In the genomic region with DNA sequence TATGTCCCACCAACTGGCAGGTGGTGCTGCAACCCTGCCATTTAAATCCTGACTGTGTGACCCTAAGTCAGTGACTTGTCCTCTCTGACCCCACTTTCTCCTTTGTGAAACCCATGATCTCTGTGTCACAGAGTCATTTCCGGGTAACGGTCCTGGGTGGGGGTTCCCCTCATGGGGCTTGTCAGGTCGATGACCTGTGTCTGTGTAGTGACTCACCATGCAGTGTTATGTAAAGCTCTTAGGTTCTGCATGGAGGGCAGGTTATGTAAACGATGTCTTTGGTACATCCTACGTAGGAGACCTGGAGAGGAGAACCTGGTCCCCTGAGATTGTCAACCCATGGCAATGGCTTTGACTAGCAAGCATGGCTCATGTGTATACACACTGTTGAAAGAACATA, we compare ENCODE assay signal across 19 mouse cellular contexts. TPM values are rescaled to one million over a fixed set of nuclear protein-coding genes. Genes with fewer than 3 reads are reported as not detected.
DNase-seq lines count a peak whose midpoint lies in the region; ATAC-seq and TF ChIP-seq lines count a peak whose summit lies in the region.
"Had no signal": no experiment of that assay in that cellular context is flagged by ENCODE, and none has a peak within 500 bp of the region (broad histone marks: within the 10 kb centered on the region; RNA-seq: fewer than 3 reads in every experiment).

No protein-coding gene starts in this region.

- 0 out of 2 replicates have a peak, but pooled peaks have one; percentile 14 for ATAC-seq in liver, embryonic 14.5 days (ENCODE audit: insufficient read depth)
- no peak for ATAC-seq in liver, embryonic 11.5 days (replicated peaks; ENCODE audit: low FRiP score)
- ATAC-seq: midbrain, embryonic 15.5 days had no signal

- in situ Hi-C loops in CH12.LX (cut with MboI; ENCODE audit: low pct_ligation_motif_present, low pct_unique_long_range_greater_than_20kb, low sequenced_read_pairs) = no loop called here

- H3K36me3 ChIP-seq in liver, embryonic 14.5 days (replicated peaks; ENCODE audit: control insufficient read depth, insufficient read depth, low read depth) = no peaks in the 10 kb centered on the region
- no peaks in the 10 kb centered on the region for H3K36me3 ChIP-seq in liver, embryonic 11.5 days (ENCODE audit: control insufficient read depth, insufficient read depth, low read length)
- H3K36me3 ChIP-seq in CH12.LX (replicated peaks in 1 of 2; ENCODE audit: control insufficient read depth in 1 of 2, insufficient read depth in 1 of 2, low read length in 1 of 2) = no peaks in the 10 kb centered on the region
- H3K36me3 ChIP-seq in megakaryocyte, embryonic 14.5 days (replicated peaks; ENCODE audit: low read length) = no peaks in the 10 kb centered on the region
- H3K36me3 ChIP-seq in limb, embryonic 10.5 days = no peaks in the 10 kb centered on the region
- H3K36me3 ChIP-seq: embryonic facial prominence, embryonic 12.5 days; heart, embryonic 13.5 days; kidney, embryonic 15.5 days; midbrain, embryonic 15.5 days had no signal

- no peak for TF ChIP-seq RAD21 in CH12.LX (IDR thresholded peaks at IDR 0.05; ENCODE audit: low read depth, low read length)

- peaks cover 16% of the 10 kb centered on the region for H3K27me3 ChIP-seq in liver, embryonic 14.5 days (ENCODE audit: control insufficient read depth, insufficient read depth, low read length)
- H3K27me3 ChIP-seq in liver, embryonic 11.5 days (replicated peaks; ENCODE audit: control insufficient read depth, insufficient read depth, low read length) = peaks cover 45% of the 10 kb centered on the region
- H3K27me3 ChIP-seq in CH12.LX (replicated peaks) = peaks cover 80% of the 10 kb centered on the region
- peaks cover 49% of the 10 kb centered on the region for H3K27me3 ChIP-seq in megakaryocyte, embryonic 14.5 days (replicated peaks)
- H3K27me3 ChIP-seq in limb, embryonic 10.5 days (ENCODE audit: low read depth, poor library complexity, severe bottlenecking) = peaks cover 62% of the 10 kb centered on the region
- H3K27me3 ChIP-seq: midbrain, embryonic 15.5 days had no signal

- dilution Hi-C loops in CH12.LX (cut with MboI; ENCODE audit: extremely low pct_ligation_motif_present, extremely low pct_unique_long_range_greater_than_20kb, low sequenced_read_pairs) = no loop called here

- H3K4me3 ChIP-seq in liver, embryonic 14.5 days (ENCODE audit: insufficient read depth in 1 of 2, low read depth in 2 of 2, low read length in 2 of 2) = no peak overlapping the region
- H3K4me3 ChIP-seq in liver, embryonic 11.5 days (ENCODE audit: low read depth, low read length) = no peak overlapping the region
- no peak overlapping the region for H3K4me3 ChIP-seq in CH12.LX (replicated peaks in 1 of 3; ENCODE audit: low read depth in 2 of 3, low read length in 2 of 3, poor library complexity in 1 of 3)
- peak overlapping the region; percentile 54 for H3K4me3 ChIP-seq in megakaryocyte, embryonic 14.5 days (replicated peaks)
- no peak overlapping the region for H3K4me3 ChIP-seq in limb, embryonic 10.5 days
- H3K4me3 ChIP-seq: embryonic facial prominence, embryonic 12.5 days; heart, embryonic 13.5 days; kidney, embryonic 15.5 days; layer of hippocampus, adult 2 months; midbrain, embryonic 15.5 days had no signal

- no peak for TF ChIP-seq CTCF in liver, embryonic 14.5 days (IDR thresholded peaks at IDR 0.05; ENCODE audit: low read depth)
- no peak for TF ChIP-seq CTCF in CH12.LX (conservative IDR thresholded peaks at IDR 0.05 in 1 of 2, IDR thresholded peaks at IDR 0.05 in 1 of 2; ENCODE audit: low read depth in 2 of 2, low read length in 2 of 2)

- no peak for DNase-seq in liver, embryonic 14.5 days (ENCODE audit: low read depth in 3 of 3, low spot score in 3 of 3)
- DNase-seq in liver, embryonic 11.5 days (ENCODE audit: low spot score) = no peak
- peak; percentile 62 for DNase-seq in 416B (ENCODE audit: low read depth)
- DNase-seq in CH12.LX (ENCODE audit: extremely low read depth) = peak; percentile 78
- no peak for DNase-seq in limb, embryonic 10.5 days (ENCODE audit: low spot score)
- no peak for DNase-seq in embryo, embryonic 10 days (ENCODE audit: low spot score)
- DNase-seq in thymus, adult 18-20 months = no peak
- DNase-seq: adrenal gland, postnatal 36 days; cerebellum, postnatal 10 days; gastrocnemius, postnatal 36 days; heart, postnatal 4 days; lung, postnatal 4 days had no signal

- H3K4me2 ChIP-seq in liver, embryonic 14.5 days (ENCODE audit: low read depth) = no peak overlapping the region
- H3K4me2 ChIP-seq in liver, embryonic 11.5 days = no peak overlapping the region
- no peak overlapping the region for H3K4me2 ChIP-seq in CH12.LX (ENCODE audit: insufficient read depth, low read depth, poor library complexity, severe bottlenecking)
- H3K4me2 ChIP-seq: embryonic facial prominence, embryonic 12.5 days; heart, embryonic 13.5 days; kidney, embryonic 15.5 days; midbrain, embryonic 15.5 days had no signal

- no peak for TF ChIP-seq EP300 in liver, embryonic 14.5 days (IDR thresholded peaks at IDR 0.05; ENCODE audit: low read depth)
- TF ChIP-seq EP300 in CH12.LX (IDR thresholded peaks at IDR 0.05; ENCODE audit: low read length) = no peak

- WGBS in liver, embryonic 14.5 days (ENCODE audit: insufficient replicate concordance) = 47% methylated on average over 5 of the region's 5 CpGs
- WGBS in liver, embryonic 11.5 days = 59% methylated on average over 5 of the region's 5 CpGs
- WGBS in limb, embryonic 10.5 days = 69% methylated on average over 5 of the region's 5 CpGs

- no peak overlapping the region for H3K9ac ChIP-seq in liver, embryonic 14.5 days (replicated peaks)
- no peak overlapping the region for H3K9ac ChIP-seq in liver, embryonic 11.5 days (ENCODE audit: low read depth, low read length)
- no peak overlapping the region for H3K9ac ChIP-seq in CH12.LX (ENCODE audit: insufficient read depth, low read depth)
- H3K9ac ChIP-seq: embryonic facial prominence, embryonic 12.5 days; heart, embryonic 13.5 days; kidney, embryonic 15.5 days; midbrain, embryonic 15.5 days had no signal

- H3K79me2 ChIP-seq in CH12.LX (replicated peaks; ENCODE audit: control insufficient read depth, extremely low read depth, insufficient read depth, poor library complexity, severe bottlenecking) = no peaks in the 10 kb centered on the region

- peaks cover under 1 to 10% of the 10 kb centered on the region in 2 experiments for H3K4me1 ChIP-seq in liver, embryonic 14.5 days (replicated peaks; ENCODE audit: control insufficient read depth in 2 of 2, insufficient read depth in 2 of 2, low read length in 1 of 2)
- H3K4me1 ChIP-seq in liver, embryonic 11.5 days (replicated peaks; ENCODE audit: control insufficient read depth, insufficient read depth, low read length) = peaks cover 17% of the 10 kb centered on the region
- H3K4me1 ChIP-seq in CH12.LX (ENCODE audit: control insufficient read depth in 1 of 2, insufficient read depth in 2 of 2) = peaks cover 19 to 57% of the 10 kb centered on the region in 2 experiments
- H3K4me1 ChIP-seq in megakaryocyte, embryonic 14.5 days = peaks cover 85% of the 10 kb centered on the region
- peaks cover 20% of the 10 kb centered on the region for H3K4me1 ChIP-seq in limb, embryonic 10.5 days

- no peaks in the 10 kb centered on the region for H3K9me3 ChIP-seq in liver, embryonic 14.5 days (ENCODE audit: control insufficient read depth, low read length)
- H3K9me3 ChIP-seq in liver, embryonic 11.5 days (ENCODE audit: control insufficient read depth, low read length) = no peaks in the 10 kb centered on the region
- peaks cover 12% of the 10 kb centered on the region for H3K9me3 ChIP-seq in CH12.LX (replicated peaks; ENCODE audit: low read length)
- no peaks in the 10 kb centered on the region for H3K9me3 ChIP-seq in megakaryocyte, embryonic 14.5 days
- no peaks in the 10 kb centered on the region for H3K9me3 ChIP-seq in limb, embryonic 10.5 days (replicated peaks)
- H3K9me3 ChIP-seq: embryonic facial prominence, embryonic 12.5 days; heart, embryonic 13.5 days; kidney, embryonic 15.5 days; midbrain, embryonic 15.5 days had no signal

- H3K27ac ChIP-seq in liver, embryonic 14.5 days = no peak overlapping the region
- H3K27ac ChIP-seq in liver, embryonic 11.5 days (ENCODE audit: low read depth, low read length) = no peak overlapping the region
- H3K27ac ChIP-seq in CH12.LX (ENCODE audit: insufficient read depth, low read depth) = no peak overlapping the region
- no peak overlapping the region for H3K27ac ChIP-seq in limb, embryonic 10.5 days
- H3K27ac ChIP-seq: embryonic facial prominence, embryonic 12.5 days; heart, embryonic 13.5 days; kidney, embryonic 15.5 days; layer of hippocampus, adult 2 months; midbrain, embryonic 15.5 days had no signal

- TF ChIP-seq POLR2A in CH12.LX (IDR thresholded peaks at IDR 0.05; ENCODE audit: low read depth, low read length) = no peak

RNA-seq across cellular contexts. Expression of a gene that starts 11.6 kb away (rescaled TPM):
- 0.03 and 0.04 TPM in 2 replicates for polyA plus RNA-seq in liver, embryonic 14.5 days (2012; rRNA removed)
- polyA plus RNA-seq in liver, embryonic 14.5 days (2014; fragmentation: Nextera tagmentation; extraction: Ambion mirVana) = not detected in 2 replicates
- 0.07 TPM in 1 of 2 replicates, not detected in the other for polyA plus RNA-seq in liver, embryonic 11.5 days (2014; fragmentation: Nextera tagmentation; extraction: Ambion mirVana)
- 0.08 and 0.13 TPM in 2 replicates for total RNA-seq in CH12.LX (2012; rRNA removed)
- total RNA-seq in CH12.LX (2014; rRNA removed) = not detected in 2 replicates
- 0.27 and 0.56 TPM in 2 replicates for polyA plus RNA-seq in CH12.LX (2012; ENCODE audit: insufficient read length, low read depth)
- 12.9 and 33.1 TPM in 2 replicates for polyA plus RNA-seq in megakaryocyte, embryonic 14.5 days (2012; ENCODE audit: insufficient read depth, low replicate concordance)
- 0.04 and 0.11 TPM in 2 replicates for polyA plus RNA-seq in limb, embryonic 10.5 days (2016; fragmentation: Nextera tagmentation; extraction: Ambion mirVana)
- polyA plus RNA-seq: midbrain, embryonic 15.5 days; neural tube, embryonic 14.5 days had no signal

RNA-seq across cellular contexts. Expression of a gene that starts 23.1 kb away (rescaled TPM):
- polyA plus RNA-seq in liver, embryonic 14.5 days (2012; rRNA removed) = 8.5 and 9.8 TPM in 2 replicates
- polyA plus RNA-seq in liver, embryonic 14.5 days (2014; fragmentation: Nextera tagmentation; extraction: Ambion mirVana) = 15.7 and 19.2 TPM in 2 replicates
- polyA plus RNA-seq in liver, embryonic 11.5 days (2014; fragmentation: Nextera tagmentation; extraction: Ambion mirVana) = 46.4 and 46.8 TPM in 2 replicates
- 27.7 and 31.1 TPM in 2 replicates for total RNA-seq in CH12.LX (2012; rRNA removed)
- 25.3 and 26.9 TPM in 2 replicates for total RNA-seq in CH12.LX (2014; rRNA removed)
- 28.2 and 29.8 TPM in 2 replicates for polyA plus RNA-seq in CH12.LX (2012; ENCODE audit: insufficient read length, low read depth)
- polyA plus RNA-seq in megakaryocyte, embryonic 14.5 days (2012; ENCODE audit: insufficient read depth, low replicate concordance) = 36.5 and 52.2 TPM in 2 replicates
- 97.8 and 101 TPM in 2 replicates for polyA plus RNA-seq in limb, embryonic 10.5 days (2016; fragmentation: Nextera tagmentation; extraction: Ambion mirVana)

RNA-seq across cellular contexts. Expression of a gene that starts 37.8 kb away (rescaled TPM):
- 4.5 and 6.7 TPM in 2 replicates for polyA plus RNA-seq in liver, embryonic 14.5 days (2012; rRNA removed)
- 7.2 and 7.8 TPM in 2 replicates for polyA plus RNA-seq in liver, embryonic 14.5 days (2014; fragmentation: Nextera tagmentation; extraction: Ambion mirVana)
- polyA plus RNA-seq in liver, embryonic 11.5 days (2014; fragmentation: Nextera tagmentation; extraction: Ambion mirVana) = 28.7 and 30.2 TPM in 2 replicates
- total RNA-seq in CH12.LX (2012; rRNA removed) (22.6 and 33.2 TPM in 2 replicates), CH12.LX (2014; rRNA removed) (14.4 and 15.9 TPM in 2 replicates)
- polyA plus RNA-seq in CH12.LX (2012; ENCODE audit: insufficient read length, low read depth) = 36.8 and 36.9 TPM in 2 replicates
- 13.3 and 50.4 TPM in 2 replicates for polyA plus RNA-seq in megakaryocyte, embryonic 14.5 days (2012; ENCODE audit: insufficient read depth, low replicate concordance)
- 28.3 and 31.4 TPM in 2 replicates for polyA plus RNA-seq in limb, embryonic 10.5 days (2016; fragmentation: Nextera tagmentation; extraction: Ambion mirVana)

RNA-seq across cellular contexts. Expression of a gene that starts 38.1 kb away (rescaled TPM):
- 2.3 TPM in 2 replicates for polyA plus RNA-seq in liver, embryonic 14.5 days (2012; rRNA removed)
- polyA plus RNA-seq in liver, embryonic 14.5 days (2014; fragmentation: Nextera tagmentation; extraction: Ambion mirVana) = 0.65 and 1.0 TPM in 2 replicates
- polyA plus RNA-seq in liver, embryonic 11.5 days (2014; fragmentation: Nextera tagmentation; extraction: Ambion mirVana) = 3.9 and 4.2 TPM in 2 replicates
- total RNA-seq in CH12.LX (2012; rRNA removed) (0.42 and 0.68 TPM in 2 replicates), CH12.LX (2014; rRNA removed) (0.11 TPM in 1 of 2 replicates, not detected in the other)
- 1.3 and 1.4 TPM in 2 replicates for polyA plus RNA-seq in CH12.LX (2012; ENCODE audit: insufficient read length, low read depth)
- 21.5 and 54.3 TPM in 2 replicates for polyA plus RNA-seq in megakaryocyte, embryonic 14.5 days (2012; ENCODE audit: insufficient read depth, low replicate concordance)
- polyA plus RNA-seq in limb, embryonic 10.5 days (2016; fragmentation: Nextera tagmentation; extraction: Ambion mirVana) = 6.5 and 7.0 TPM in 2 replicates

RNA-seq across cellular contexts. Expression of a gene that starts 39.0 kb away (rescaled TPM):
- 2.9 and 4.1 TPM in 2 replicates for polyA plus RNA-seq in liver, embryonic 14.5 days (2012; rRNA removed)
- polyA plus RNA-seq in liver, embryonic 14.5 days (2014; fragmentation: Nextera tagmentation; extraction: Ambion mirVana) = 2.6 and 3.0 TPM in 2 replicates
- 8.2 and 11.1 TPM in 2 replicates for polyA plus RNA-seq in liver, embryonic 11.5 days (2014; fragmentation: Nextera tagmentation; extraction: Ambion mirVana)
- 0.72 and 1.0 TPM in 2 replicates for total RNA-seq in CH12.LX (2012; rRNA removed)
- 0.43 and 0.56 TPM in 2 replicates for total RNA-seq in CH12.LX (2014; rRNA removed)
- 0.76 and 0.80 TPM in 2 replicates for polyA plus RNA-seq in CH12.LX (2012; ENCODE audit: insufficient read length, low read depth)
- polyA plus RNA-seq in megakaryocyte, embryonic 14.5 days (2012; ENCODE audit: insufficient read depth, low replicate concordance) = 6.1 and 8.4 TPM in 2 replicates
- 5.5 and 5.6 TPM in 2 replicates for polyA plus RNA-seq in limb, embryonic 10.5 days (2016; fragmentation: Nextera tagmentation; extraction: Ambion mirVana)

Comparison
In these comparisons a context has a peak if more than half of its experiments do, and no peak if none do; other contexts are left out.
1. DNase-seq: peak in 416B (single experiment) and CH12.LX (single experiment); none in liver, embryonic 14.5 days (0 of 3), liver, embryonic 11.5 days (single experiment), limb, embryonic 10.5 days (single experiment), embryo, embryonic 10 days (single experiment) and thymus, adult 18-20 months (0 of 2).